Mouse (Mus musculus) telencephalon, adult 2 months (tissue): ENCODE measurements around the gene Anapc2.

Experiments used
- DNase-seq: peaks from one replicate; pipeline ENCODE4 v3.0.0-alpha.2; 2011; ENCODE audit warnings: low read depth, low spot score

The Anapc2 gene

GRCm38 (mm10) chr2:25267241-25267640 lies 5.0 kb upstream of the Anapc2 start:
- DNase-seq = peak; percentile 62

- DNase-seq = no peak
Observed at GRCm38 (mm10) chr2:25267746-25268309, 4.5 kb upstream of the Anapc2 start.

GRCm38 (mm10) chr2:25272515-25272914 lies 237 bp downstream of the Anapc2 start:
- no peak for DNase-seq

GRCm38 (mm10) chr2:25273010-25273409 lies 732 bp downstream of the Anapc2 start:
- DNase-seq = no peak

GRCm38 (mm10) chr2:25278928-25279882 lies 6.9 kb downstream of the Anapc2 start:
- DNase-seq = no peak

- no peak for DNase-seq
Observed at GRCm38 (mm10) chr2:25285551-25285950, 13.3 kb downstream of the Anapc2 start.

- no peak for DNase-seq
Observed at GRCm38 (mm10) chr2:25286314-25286713, 14.0 kb downstream of the Anapc2 start.

- no peak for DNase-seq
Observed at GRCm38 (mm10) chr2:25286837-25287636, 14.8 kb downstream of the Anapc2 start.

- DNase-seq = no peak
Observed at GRCm38 (mm10) chr2:25287927-25288649, 15.8 kb downstream of the Anapc2 start, which contains the start of gene Tmem210. TSS of gene Tmem210 (plus strand) at chr2:25288145.

GRCm38 (mm10) chr2:25288734-25289345 lies 16.6 kb downstream of the Anapc2 start:
- no peak for DNase-seq

- no peak for DNase-seq
Observed at GRCm38 (mm10) chr2:25289651-25290050, 17.4 kb downstream of the Anapc2 start, which contains the start of gene Lrrc26. TSS of gene Lrrc26 (plus strand) at chr2:25289915.

GRCm38 (mm10) chr2:25290101-25290815 lies 18.0 kb downstream of the Anapc2 start:
- no peak for DNase-seq

GRCm38 (mm10) chr2:25290816-25291130 lies 18.5 kb downstream of the Anapc2 start:
- no peak for DNase-seq

- no peak for DNase-seq
Observed at GRCm38 (mm10) chr2:25291184-25292053, 19.1 kb downstream of the Anapc2 start.

- DNase-seq = no peak
Observed at GRCm38 (mm10) chr2:25292054-25292544, 19.8 kb downstream of the Anapc2 start.

- no peak for DNase-seq
Observed at GRCm38 (mm10) chr2:25292856-25293255, 20.6 kb downstream of the Anapc2 start.

GRCm38 (mm10) chr2:25293706-25294105 lies 21.4 kb downstream of the Anapc2 start:
- DNase-seq = no peak

GRCm38 (mm10) chr2:25297093-25297492 lies 24.8 kb downstream of the Anapc2 start:
- DNase-seq = no peak

- no peak for DNase-seq
Observed at GRCm38 (mm10) chr2:25298046-25298445, 25.8 kb downstream of the Anapc2 start.
